Mouse (Mus musculus): Measurements from ENCODE around the gene Junb. TPM values are rescaled to one million over a fixed set of nuclear protein-coding genes. Genes with fewer than 3 reads are reported as not detected.
A peak's percentile ranks its signal among the peaks of the same experiment; 100 is the strongest.

Gene Junb
- polyA plus RNA-seq, 1 experiment = 158 TPM

GRCm38 (mm10) chr8:84937620-84938485, 40.7 kb downstream of the Junb start:
- Histone ChIP-seq H3K4me3 (ENCODE audit: insufficient read depth, poor library complexity, severe bottlenecking) (no peak overlapping the region), H3ac (ENCODE audit: control insufficient read depth, insufficient read length, low read depth) (no peak overlapping the region), H3K79me3 (ENCODE audit: low read depth) (no peaks in the 10 kb centered on the region), H3K36me3 (ENCODE audit: control insufficient read depth, insufficient read depth) (no peaks in the 10 kb centered on the region), H3K27me3 (ENCODE audit: control insufficient read depth, insufficient read depth, insufficient read length) (peaks cover 44% of the 10 kb centered on the region), H3K79me2 (ENCODE audit: control insufficient read depth, insufficient read depth) (no peaks in the 10 kb centered on the region)
- TF ChIP-seq MYOG (IDR thresholded peaks at IDR 0.05; ENCODE audit: control insufficient read depth, extremely low read depth, insufficient read length) (no peak), MAX (IDR thresholded peaks at IDR 0.05) (no peak), CEBPB (IDR thresholded peaks at IDR 0.05; ENCODE audit: low read depth) (no peak)

- TF ChIP-seq CTCF (IDR thresholded peaks at IDR 0.05; ENCODE audit: control insufficient read depth, insufficient read depth, insufficient read length) (peak; percentile 59), MYOD1 (IDR thresholded peaks at IDR 0.05; ENCODE audit: control insufficient read depth, insufficient read length, low read depth) (no peak)
- Histone ChIP-seq H3K27me3 (ENCODE audit: control insufficient read depth, insufficient read depth, insufficient read length) (peaks cover 44% of the 10 kb centered on the region), H3K36me3 (ENCODE audit: control insufficient read depth, insufficient read depth) (no peaks in the 10 kb centered on the region), H3K79me2 (ENCODE audit: control insufficient read depth, insufficient read depth) (no peaks in the 10 kb centered on the region), H3ac (ENCODE audit: control insufficient read depth, insufficient read length, low read depth) (peak within 1 kb of the TSS; percentile 35), H3K4me3 (ENCODE audit: insufficient read depth, poor library complexity, severe bottlenecking) (no peak within 1 kb of the TSS), H3K79me3 (ENCODE audit: low read depth) (no peaks in the 10 kb centered on the region)
These were observed 41.5 kb downstream of the Junb start, which contains the start of gene Mast1 for GRCm38 (mm10) chr8:84936962-84937546. Gene Mast1, minus strand, starts transcription at chr8:84937359.

GRCm38 (mm10) chr8:84936041-84936961, 42.2 kb downstream of the Junb start:
- no peak for TF ChIP-seq MYOG (IDR thresholded peaks at IDR 0.05; ENCODE audit: control insufficient read depth, extremely low read depth, insufficient read length)
- no peak for TF ChIP-seq USF1 (IDR thresholded peaks at IDR 0.05; ENCODE audit: low read depth)
- no peak for TF ChIP-seq MYOD1 (IDR thresholded peaks at IDR 0.05; ENCODE audit: control insufficient read depth, insufficient read length, low read depth)
- TF ChIP-seq CEBPB (IDR thresholded peaks at IDR 0.05; ENCODE audit: low read depth) = no peak
- TF ChIP-seq MAX (IDR thresholded peaks at IDR 0.05) = no peak
- no peak for TF ChIP-seq CTCF (IDR thresholded peaks at IDR 0.05; ENCODE audit: control insufficient read depth, insufficient read depth, insufficient read length)
- TF ChIP-seq FOSL1 (IDR thresholded peaks at IDR 0.05; ENCODE audit: insufficient read depth, low read length, poor library complexity, severe bottlenecking) = no peak
- Histone ChIP-seq H3K79me2 (ENCODE audit: control insufficient read depth, insufficient read depth) (no peaks in the 10 kb centered on the region), H3K79me3 (ENCODE audit: low read depth) (no peaks in the 10 kb centered on the region), H3ac (ENCODE audit: control insufficient read depth, insufficient read length, low read depth) (no peak overlapping the region), H3K27me3 (ENCODE audit: control insufficient read depth, insufficient read depth, insufficient read length) (peaks cover 44% of the 10 kb centered on the region), H3K4me3 (ENCODE audit: insufficient read depth, poor library complexity, severe bottlenecking) (no peak overlapping the region), H3K36me3 (ENCODE audit: control insufficient read depth, insufficient read depth) (no peaks in the 10 kb centered on the region)

GRCm38 (mm10) chr8:84935489-84935888, 43.0 kb downstream of the Junb start:
- H3K36me3 ChIP-seq (ENCODE audit: control insufficient read depth, insufficient read depth) = no peaks in the 10 kb centered on the region
- peaks cover 47% of the 10 kb centered on the region for H3K27me3 ChIP-seq (ENCODE audit: control insufficient read depth, insufficient read depth, insufficient read length)
- no peaks in the 10 kb centered on the region for H3K79me3 ChIP-seq (ENCODE audit: low read depth)
- no peak overlapping the region for H3ac ChIP-seq (ENCODE audit: control insufficient read depth, insufficient read length, low read depth)
- no peak for TF ChIP-seq FOSL1 (IDR thresholded peaks at IDR 0.05; ENCODE audit: insufficient read depth, low read length, poor library complexity, severe bottlenecking)
- no peak for TF ChIP-seq MYOD1 (IDR thresholded peaks at IDR 0.05; ENCODE audit: control insufficient read depth, insufficient read length, low read depth)
- TF ChIP-seq MAX (IDR thresholded peaks at IDR 0.05) = no peak
- TF ChIP-seq USF1 (IDR thresholded peaks at IDR 0.05; ENCODE audit: low read depth) = no peak
- no peak for TF ChIP-seq MYOG (IDR thresholded peaks at IDR 0.05; ENCODE audit: control insufficient read depth, extremely low read depth, insufficient read length)
- TF ChIP-seq CTCF (IDR thresholded peaks at IDR 0.05; ENCODE audit: control insufficient read depth, insufficient read depth, insufficient read length) = no peak
- TF ChIP-seq CEBPB (IDR thresholded peaks at IDR 0.05; ENCODE audit: low read depth) = no peak
- H3K79me2 ChIP-seq (ENCODE audit: control insufficient read depth, insufficient read depth) = no peaks in the 10 kb centered on the region
- no peak overlapping the region for H3K4me3 ChIP-seq (ENCODE audit: insufficient read depth, poor library complexity, severe bottlenecking)

GRCm38 (mm10) chr8:84934860-84935259, 43.7 kb downstream of the Junb start:
- no peak for TF ChIP-seq CTCF (IDR thresholded peaks at IDR 0.05; ENCODE audit: control insufficient read depth, insufficient read depth, insufficient read length)
- Histone ChIP-seq H3ac (ENCODE audit: control insufficient read depth, insufficient read length, low read depth) (no peak overlapping the region), H3K4me3 (ENCODE audit: insufficient read depth, poor library complexity, severe bottlenecking) (no peak overlapping the region), H3K79me3 (ENCODE audit: low read depth) (no peaks in the 10 kb centered on the region), H3K36me3 (ENCODE audit: control insufficient read depth, insufficient read depth) (no peaks in the 10 kb centered on the region), H3K27me3 (ENCODE audit: control insufficient read depth, insufficient read depth, insufficient read length) (peaks cover 52% of the 10 kb centered on the region), H3K79me2 (ENCODE audit: control insufficient read depth, insufficient read depth) (no peaks in the 10 kb centered on the region)

Data from C2C12 (cell line).